In genomic region chr1:81092886-81093285, GRCm38 (mm10) we compare ENCODE assay signal across 30 mouse cellular contexts. TPM values are rescaled to one million over a fixed set of nuclear protein-coding genes. Genes with fewer than 3 reads are reported as not detected.
"Had no signal": no experiment of that assay in that cellular context is flagged by ENCODE, and none has a peak within 500 bp of the region (broad histone marks: within the 10 kb centered on the region; RNA-seq: fewer than 3 reads in every experiment).

No protein-coding gene starts in this region.

- H3K4me3 ChIP-seq: heart, adult 2 months; heart, embryonic 13.5 days; heart, embryonic 15.5 days; hindbrain, embryonic 13.5 days; hindbrain, embryonic 15.5 days; kidney, embryonic 15.5 days; limb, embryonic 13.5 days; limb, embryonic 15.5 days; liver, embryonic 12.5 days had no signal

- H3K9ac ChIP-seq: heart, embryonic 13.5 days; heart, embryonic 15.5 days; hindbrain, embryonic 13.5 days; hindbrain, embryonic 15.5 days; kidney, embryonic 15.5 days; limb, embryonic 13.5 days; limb, embryonic 15.5 days; liver, embryonic 12.5 days; liver, embryonic 14.5 days had no signal

- H3K4me2 ChIP-seq: heart, embryonic 11.5 days; heart, embryonic 13.5 days; heart, embryonic 15.5 days; hindbrain, embryonic 13.5 days; hindbrain, embryonic 15.5 days; kidney, embryonic 15.5 days; limb, embryonic 13.5 days; limb, embryonic 15.5 days; liver, embryonic 12.5 days had no signal

- DNase-seq: gastrocnemius, postnatal 14 days; gastrocnemius, postnatal 36 days; heart, adult 11 months; heart, adult 2 months; heart, postnatal 14 days; heart, postnatal 36 days; kidney, adult 11 months; kidney, adult 2 months; kidney, adult 9 months; kidney, postnatal 14 days; kidney, postnatal 36 days; layer of hippocampus, adult 9-11 months; layer of hippocampus, postnatal 36 days; left cerebral cortex, postnatal 4 days had no signal

- ATAC-seq: hindbrain, postnatal 0 days; intestine, embryonic 16.5 days; liver, embryonic 12.5 days had no signal

- H3K27me3 ChIP-seq: heart, embryonic 13.5 days; heart, embryonic 15.5 days; hindbrain, embryonic 13.5 days; hindbrain, embryonic 15.5 days; kidney, embryonic 15.5 days; limb, embryonic 13.5 days; limb, embryonic 15.5 days; liver, embryonic 12.5 days had no signal

- H3K27ac ChIP-seq: heart, adult 2 months; heart, embryonic 13.5 days; heart, embryonic 15.5 days; hindbrain, embryonic 13.5 days; hindbrain, embryonic 15.5 days; hindbrain, postnatal 0 days; kidney, embryonic 15.5 days; kidney, postnatal 0 days; limb, embryonic 13.5 days; limb, embryonic 15.5 days; liver, embryonic 12.5 days; liver, embryonic 14.5 days had no signal

- H3K9me3 ChIP-seq: heart, embryonic 13.5 days; heart, embryonic 15.5 days; hindbrain, embryonic 13.5 days; hindbrain, embryonic 15.5 days; kidney, embryonic 15.5 days; limb, embryonic 13.5 days; limb, embryonic 15.5 days; liver, embryonic 12.5 days had no signal

- H3K36me3 ChIP-seq: heart, embryonic 13.5 days; heart, embryonic 15.5 days; hindbrain, embryonic 13.5 days; hindbrain, embryonic 15.5 days; kidney, embryonic 15.5 days; limb, embryonic 13.5 days; limb, embryonic 15.5 days; liver, embryonic 12.5 days had no signal

- H3K4me1 ChIP-seq: heart, embryonic 15.5 days; hindbrain, embryonic 15.5 days; kidney, embryonic 15.5 days; limb, embryonic 13.5 days; limb, embryonic 15.5 days; liver, embryonic 12.5 days had no signal

RNA-seq across cellular contexts. Expression of gene Nyap2, which starts 16.1 kb away (rescaled TPM):
- polyA plus RNA-seq: heart, adult 2 months; heart, postnatal 0 days; kidney, postnatal 0 days; limb, embryonic 11.5 days; liver, adult 2 months; liver, embryonic 14.5 days had no signal
